Mouse (Mus musculus) stomach, postnatal 0 days (tissue): ENCODE measurements at regions not wholly inside any gene's neighbourhood (a gene's known extent, or its start where the extent isn't known, plus 50 kb on each side); places are given as distances from the start of the nearest gene placed in this dataset.

Experiments
- CTCF ChIP-seq: IDR thresholded peaks from 2 replicates; pipeline ENCODE4 v1.5.1; 2016; ENCODE audit warnings: antibody characterized with exemption, low read depth, mild to moderate bottlenecking, moderate library complexity
- EP300 ChIP-seq: optimal IDR thresholded peaks from 2 replicates; pipeline ENCODE3; 2016; ENCODE audit warnings: antibody characterized with exemption

GRCm38 (mm10) chr5:119232941-119233340 lies 437.5 kb upstream of the Tbx3 start:
- TF ChIP-seq EP300 = no peak
- TF ChIP-seq CTCF = no peak
